Mouse (Mus musculus): ENCODE data around the gene Cbarp.

The Cbarp gene

DNA sequence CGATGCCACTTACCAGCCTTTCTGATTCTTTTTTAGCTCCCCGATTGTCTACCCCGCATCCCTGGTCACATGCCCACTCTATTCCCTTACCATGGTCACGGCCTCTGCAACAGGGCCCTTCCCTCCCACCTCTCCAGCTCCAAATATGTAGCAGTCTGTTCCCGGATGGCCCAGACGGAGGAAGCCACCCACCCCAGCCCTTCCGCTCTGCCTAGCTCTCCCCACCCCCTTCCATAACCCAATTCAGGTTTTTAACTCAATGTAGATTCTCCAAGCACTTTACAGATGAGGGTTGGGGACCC is 16.1 kb upstream of the Cbarp start:
- no peak for DNase-seq (ENCODE audit: low spot score in 2 of 2)

DNA sequence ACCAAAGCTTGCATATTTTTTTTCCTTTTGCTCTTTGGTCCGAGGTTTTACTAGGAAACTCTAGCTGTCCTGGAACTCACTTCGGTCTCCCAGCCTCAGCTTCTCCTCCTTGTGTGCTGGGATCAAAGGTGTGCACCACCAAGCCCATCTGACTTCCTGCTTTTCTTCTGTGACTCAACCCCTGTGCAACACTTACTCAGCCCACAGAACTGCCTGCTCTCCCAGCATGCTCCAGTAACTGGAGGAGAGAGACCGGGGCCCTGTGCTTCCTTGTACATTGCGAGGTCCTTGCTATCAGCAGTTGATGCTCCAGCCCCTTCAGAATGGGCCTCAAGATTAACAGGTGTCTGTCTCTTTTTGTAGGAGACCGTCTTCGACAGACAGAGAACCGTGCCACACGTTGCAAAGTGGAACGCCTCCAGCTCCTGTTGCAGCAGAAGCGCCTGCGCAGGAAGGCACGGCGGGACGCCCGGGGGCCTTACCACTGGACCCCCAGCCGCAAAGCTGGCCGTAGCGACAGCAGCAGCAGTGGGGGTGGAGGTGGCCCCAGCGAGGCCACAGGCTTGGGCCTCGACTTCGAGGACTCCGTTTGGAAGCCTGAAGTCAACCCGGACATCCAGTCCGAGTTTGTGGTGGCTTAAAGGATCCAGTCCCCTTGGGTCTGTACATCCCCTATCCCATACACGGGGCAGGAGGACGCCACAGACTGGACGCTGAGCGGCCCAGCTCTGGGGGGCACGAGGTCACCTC is 15.5 kb upstream of the Cbarp start:
- no peak for DNase-seq (ENCODE audit: low spot score in 2 of 2)

DNA sequence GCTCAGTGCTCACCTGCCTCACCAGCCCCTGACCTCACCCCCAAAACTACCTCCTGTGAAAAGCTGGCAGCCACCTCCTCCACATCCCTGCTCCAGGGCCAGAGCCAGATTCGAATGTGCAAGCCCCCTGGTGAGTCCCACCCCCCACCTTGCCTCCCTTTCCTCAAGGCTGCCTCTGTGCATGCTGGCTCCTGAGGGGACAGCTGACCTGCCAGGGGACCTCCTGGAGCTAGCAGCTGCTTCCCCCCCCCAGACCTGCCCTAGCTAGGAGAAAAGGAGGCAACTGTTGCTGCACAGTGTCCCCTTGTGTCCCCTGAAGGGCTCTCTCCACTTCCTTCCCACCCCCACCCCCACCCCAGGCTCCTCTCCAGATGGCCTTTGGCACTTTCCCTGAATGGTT is 14.6 kb upstream of the Cbarp start:
- no peak for DNase-seq (ENCODE audit: low spot score in 2 of 2)

DNA sequence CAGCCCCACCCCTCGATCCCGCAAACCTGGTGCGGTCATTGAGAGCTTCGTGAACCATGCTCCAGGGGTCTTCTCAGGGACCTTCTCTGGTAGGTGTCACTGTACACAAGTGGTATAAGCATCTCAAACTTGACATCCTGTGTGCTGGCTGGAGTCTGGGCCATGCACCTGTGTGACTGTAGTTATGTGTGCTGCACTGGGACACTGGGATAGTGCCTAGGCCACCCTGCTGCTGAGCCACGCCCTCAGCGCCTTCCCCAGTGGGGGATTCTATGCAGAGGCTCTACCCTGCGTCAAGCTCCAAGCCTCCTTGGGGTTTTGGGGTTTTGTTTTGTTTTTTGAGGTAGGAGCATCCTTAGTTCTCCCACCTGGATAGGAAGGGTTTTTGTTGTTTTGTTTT is 13.7 kb upstream of the Cbarp start:
- no peak for DNase-seq (ENCODE audit: low spot score in 2 of 2)

DNA sequence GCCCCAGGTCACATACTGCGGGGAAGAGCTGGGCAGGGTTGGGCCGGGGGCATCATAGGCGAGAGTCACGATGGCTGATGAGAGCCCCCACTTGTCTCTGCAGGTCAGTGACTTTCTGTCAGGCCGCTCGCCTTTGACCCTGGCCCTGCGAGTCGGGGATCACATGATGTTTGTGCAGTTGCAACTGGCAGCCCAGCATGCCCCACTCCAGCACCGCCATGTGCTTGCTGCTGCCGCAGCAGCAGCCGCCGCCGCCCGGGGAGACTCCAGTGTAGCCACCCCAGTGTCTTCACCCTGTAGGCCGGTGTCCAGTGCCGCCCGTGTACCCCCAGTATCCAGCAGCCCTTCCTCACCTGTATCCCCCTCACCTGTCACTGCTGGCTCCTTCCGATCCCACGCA is 13.1 kb upstream of the Cbarp start:
- DNase-seq (ENCODE audit: low spot score in 2 of 2), result no peak

DNA sequence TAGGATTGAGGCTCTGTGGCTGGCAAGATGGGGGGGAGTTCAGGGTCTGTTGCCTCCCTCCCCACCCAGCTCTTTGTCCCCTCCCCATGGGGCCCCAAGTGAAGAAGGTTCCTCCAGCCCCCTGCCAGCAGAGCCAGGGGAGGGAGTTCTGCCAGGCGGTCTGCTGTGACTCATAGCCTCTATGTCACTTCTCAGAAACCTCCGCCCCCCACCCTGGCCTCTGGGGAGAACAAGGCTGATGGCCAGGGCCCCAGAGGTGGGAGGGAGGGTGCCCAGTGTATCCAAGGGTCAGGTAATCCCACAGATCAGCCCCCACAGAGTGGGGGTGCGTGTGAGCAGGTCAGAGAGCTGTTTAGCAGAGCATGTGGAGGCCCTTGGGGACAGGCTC is 12.2 kb upstream of the Cbarp start:
- DNase-seq (ENCODE audit: low spot score in 2 of 2), result no peak

DNA sequence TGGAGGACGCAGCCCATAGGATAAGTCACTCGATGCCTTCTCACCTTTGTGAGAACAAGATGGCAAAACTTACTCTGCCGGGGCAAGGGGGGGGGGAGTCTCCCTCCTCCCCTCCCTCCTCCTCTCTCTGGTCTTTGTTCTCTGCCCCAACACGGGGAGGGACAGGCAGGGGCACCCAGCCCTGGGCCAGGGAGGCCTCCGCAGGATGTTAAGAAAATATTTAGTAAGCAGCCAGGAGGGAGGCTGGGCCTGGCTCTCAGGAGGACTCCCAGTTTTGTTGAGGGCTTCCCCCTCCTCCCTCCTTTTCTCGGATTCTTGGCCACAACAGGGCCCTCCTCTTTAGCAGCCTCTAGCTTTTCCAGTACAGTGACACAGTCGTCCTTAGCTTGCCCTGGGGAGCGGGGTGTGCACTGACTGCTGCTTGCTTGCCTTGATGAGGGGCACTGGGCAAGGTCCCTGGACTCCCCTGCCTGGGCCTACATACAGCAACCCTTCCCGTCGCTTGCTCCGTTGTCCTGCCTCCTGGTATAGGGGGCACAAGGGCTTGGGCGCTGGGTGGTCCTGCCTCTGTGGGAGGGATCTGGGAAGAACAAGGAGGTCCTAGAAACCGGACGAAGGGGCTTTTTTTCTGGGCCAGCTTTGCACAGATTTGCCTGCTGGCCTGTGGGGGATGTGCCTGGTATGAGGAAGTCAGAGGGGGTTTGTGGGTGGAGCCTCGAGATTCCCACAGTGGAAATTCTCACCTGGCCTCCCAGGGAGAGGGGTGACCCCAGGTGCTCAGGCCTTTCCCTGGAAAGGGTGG is 11.6 kb upstream of the Cbarp start:
- DNase-seq (ENCODE audit: low spot score in 2 of 2), result no peak

DNA sequence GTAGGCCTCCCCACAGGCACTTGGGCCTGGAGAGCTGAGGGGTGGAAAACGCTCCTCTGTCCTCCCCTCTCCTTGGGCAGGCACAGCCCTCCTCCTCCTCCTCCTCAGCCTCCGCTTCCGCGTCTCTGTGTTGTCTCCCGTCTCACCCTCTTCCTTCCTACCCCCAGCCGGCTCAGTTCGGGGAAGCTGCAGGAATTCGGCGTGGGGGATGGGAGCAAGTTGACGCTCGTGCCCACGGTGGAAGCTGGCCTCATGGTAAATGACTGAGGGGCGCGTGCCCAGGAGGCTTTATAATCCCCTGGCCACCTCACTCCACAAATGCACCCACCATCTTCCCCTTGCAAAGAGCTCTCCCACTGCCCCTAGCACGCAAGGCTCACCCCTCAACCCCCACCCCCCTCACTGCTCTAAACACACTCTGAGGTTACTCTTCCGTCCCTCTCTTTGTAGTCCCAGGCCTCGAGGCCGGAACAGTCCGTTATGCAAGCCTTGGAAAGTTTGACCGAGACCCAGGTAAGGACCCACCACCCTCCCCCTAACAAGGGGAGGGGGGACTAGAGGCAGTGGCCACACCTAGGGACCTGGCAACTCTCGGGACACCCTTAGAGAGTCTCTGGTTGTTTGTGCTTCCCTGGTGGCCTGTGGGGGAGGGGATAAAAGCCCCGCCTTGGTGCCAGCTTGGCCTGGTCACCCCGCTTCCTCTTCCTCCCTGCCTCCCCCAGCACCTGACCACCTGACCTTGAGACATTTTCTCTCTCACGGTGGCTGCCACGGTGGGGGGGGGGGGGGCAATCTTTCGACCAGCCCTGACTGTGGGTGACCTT is 10.8 kb upstream of the Cbarp start:
- DNase-seq (ENCODE audit: low spot score in 2 of 2), result no peak

DNA sequence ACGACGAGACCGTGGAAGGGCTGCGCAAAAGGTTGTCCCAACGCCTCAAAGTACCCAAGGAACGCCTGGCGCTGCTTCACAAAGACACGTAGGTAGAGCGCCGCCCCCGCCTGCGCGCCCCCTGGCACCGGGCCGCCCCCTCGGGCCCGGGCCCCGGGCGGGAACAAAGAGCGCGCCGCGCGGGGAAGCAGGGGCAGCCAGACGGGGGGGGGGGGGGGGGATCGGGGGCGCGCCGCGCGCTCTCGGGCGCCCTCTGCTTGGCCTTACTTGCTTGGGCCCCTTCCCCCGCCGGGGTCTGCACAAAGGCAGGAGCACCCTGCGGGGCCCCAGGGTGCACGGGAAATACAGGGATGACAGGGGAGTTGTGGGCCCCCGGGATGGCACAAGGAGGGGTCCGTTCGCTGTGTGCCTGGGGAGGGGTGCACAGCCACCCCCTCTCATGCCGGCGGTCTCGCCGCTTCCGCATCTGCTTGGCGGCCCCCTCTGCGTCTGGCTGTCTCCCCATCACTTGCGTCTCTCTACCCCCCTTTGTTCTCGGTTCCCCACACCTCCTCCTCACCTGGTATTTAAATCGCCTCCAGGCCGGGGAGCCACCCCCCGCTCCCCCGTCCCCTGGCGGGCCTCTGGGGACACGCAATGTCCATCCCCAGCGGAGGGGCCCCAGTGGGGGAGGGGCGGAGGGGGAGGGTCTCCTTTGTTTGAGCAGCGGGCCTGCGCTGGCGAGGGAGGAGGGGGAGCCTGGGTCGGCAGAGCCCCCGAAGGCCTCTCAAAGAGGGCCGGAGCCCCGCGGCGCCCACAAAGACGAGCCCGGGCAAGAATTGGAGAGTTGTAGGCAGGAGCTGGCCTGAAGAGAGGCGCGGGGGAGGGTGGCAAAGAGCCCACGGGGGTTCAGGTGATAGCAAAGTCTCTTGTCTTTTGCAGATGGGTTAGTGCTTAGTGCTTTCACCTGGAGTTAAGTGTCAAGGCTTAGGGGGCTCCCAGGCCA is 9.9 kb upstream of the Cbarp start:
- no peak for DNase-seq (ENCODE audit: low spot score in 2 of 2)

DNA sequence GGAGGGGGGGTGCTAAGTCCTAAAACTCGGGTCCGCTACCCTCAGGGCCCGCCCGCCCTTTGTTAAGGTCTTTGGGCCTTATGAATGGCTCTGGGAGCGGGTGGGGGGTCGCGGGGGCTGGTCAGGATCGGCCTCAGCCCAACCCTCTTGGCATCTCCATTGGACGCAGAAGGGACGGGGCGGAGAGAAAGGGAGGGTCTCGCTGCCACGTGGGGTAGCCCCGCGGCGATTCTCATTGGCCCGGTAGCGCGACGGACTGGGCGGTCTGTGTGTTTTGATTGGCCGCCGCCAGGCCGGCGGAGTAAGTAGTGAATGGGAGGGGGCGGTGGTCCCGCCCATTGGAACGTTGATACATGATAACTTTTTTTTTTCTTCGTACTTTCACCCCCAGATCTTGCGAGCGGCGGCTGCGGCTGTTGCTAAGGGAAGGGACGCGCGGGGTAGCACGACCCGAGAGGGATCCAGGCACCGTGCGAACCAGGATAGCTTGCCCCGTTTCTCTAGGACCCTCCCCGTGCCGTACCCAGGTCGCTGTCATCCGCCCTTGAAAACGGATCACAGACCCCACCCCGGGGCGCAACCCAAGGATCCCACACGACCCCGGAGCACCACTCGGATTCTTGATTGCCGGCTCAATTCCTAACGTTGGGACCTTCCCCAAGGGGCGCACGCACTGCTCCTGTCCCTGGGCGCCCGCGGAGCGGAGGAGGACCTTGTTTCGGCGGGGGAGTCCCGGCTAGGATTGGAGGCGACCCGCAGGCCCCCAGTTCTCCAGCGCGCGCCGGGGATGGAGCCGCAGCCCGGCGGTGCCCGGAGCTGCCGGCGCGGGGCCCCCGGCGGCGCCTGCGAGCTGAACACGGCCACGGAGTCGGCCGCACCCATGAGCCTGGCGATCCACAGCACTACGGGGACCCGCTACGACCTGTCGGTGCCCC is 8.9 kb upstream of the Cbarp start:
- peak; percentile 93 to 94 for DNase-seq (ENCODE audit: low spot score in 2 of 2)

DNA sequence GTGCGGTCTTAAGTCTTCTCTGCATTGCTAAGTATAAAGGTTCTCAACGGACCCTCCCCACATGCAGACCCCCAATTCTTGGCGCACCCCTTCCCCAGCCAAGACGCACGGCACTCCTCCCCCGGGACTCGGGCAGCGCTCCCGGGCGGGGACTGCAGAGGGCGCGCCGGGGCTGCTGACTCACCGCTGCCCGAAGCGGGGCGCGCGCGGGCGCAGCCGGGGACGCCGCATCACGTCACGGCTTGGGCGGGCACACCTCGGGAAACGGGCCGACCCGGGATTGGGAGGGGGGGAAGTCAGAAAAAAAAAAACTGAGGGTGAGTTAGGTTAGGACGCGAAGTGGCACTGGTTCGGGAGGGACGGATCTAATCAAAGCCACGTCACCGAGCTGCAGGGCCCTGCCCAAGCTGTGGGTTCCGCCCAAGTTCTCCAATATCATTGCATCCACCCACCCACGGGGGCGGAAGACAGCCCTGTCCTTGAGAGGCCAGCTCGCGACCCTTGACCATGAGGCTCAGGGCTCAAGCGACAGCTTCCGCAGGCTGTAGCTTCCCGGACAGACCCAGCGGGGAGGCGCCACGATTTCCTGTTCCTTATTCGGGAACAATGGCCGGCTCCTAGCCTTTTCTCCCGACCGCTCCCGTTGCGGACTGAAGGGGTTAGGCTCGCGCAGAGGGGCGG is 8.1 kb upstream of the Cbarp start:
- DNase-seq (ENCODE audit: low spot score in 2 of 2), result peak; percentile 81 to 91

DNA sequence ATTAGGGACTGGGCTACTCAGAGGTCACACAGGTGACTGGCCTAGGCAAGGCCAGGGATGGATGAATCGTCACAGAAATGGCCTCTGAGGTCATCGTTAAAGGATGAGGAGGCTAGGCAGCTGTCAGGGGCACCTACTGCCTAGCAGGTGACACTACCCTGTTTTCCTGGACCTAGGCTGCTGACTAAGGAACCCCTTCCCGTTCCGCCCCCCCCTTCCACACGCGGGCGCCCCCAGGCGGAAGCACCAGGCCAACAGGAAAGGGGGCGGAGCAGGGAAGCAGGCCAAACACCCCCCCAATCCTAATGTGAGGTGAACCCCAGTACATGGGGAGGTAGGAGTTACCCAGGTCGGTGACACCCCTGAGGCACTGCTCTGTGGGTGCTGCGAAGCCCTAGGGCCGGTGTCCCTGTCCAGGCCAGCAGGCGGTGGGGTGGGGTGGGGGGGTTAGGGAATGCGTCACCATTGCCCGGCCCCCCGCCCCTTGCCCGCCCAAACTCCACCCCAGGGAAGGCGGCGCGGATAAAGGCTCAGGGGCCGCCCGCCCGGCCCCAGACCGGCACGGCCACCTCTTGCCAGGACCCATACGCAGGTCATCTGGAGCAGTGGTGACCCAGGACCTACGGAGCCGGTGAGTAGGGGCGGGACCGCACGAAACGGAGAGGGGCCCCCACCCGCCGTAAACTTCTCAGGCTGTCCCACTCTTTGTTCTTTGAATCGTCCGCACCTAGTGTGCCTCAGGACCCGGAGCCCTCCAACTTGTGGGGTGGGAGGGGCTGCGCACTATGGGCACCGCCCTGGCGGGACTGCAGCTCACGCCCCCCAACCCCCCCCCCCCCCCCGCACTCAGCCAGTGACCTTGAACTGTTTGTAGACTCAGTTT is 7.3 kb upstream of the Cbarp start, which contains the start of gene Midn:
Gene Midn, plus strand, starts transcription at position 554 of the 883 bp plus-strand sequence.
- DNase-seq (ENCODE audit: low spot score in 2 of 2), result no peak

DNA sequence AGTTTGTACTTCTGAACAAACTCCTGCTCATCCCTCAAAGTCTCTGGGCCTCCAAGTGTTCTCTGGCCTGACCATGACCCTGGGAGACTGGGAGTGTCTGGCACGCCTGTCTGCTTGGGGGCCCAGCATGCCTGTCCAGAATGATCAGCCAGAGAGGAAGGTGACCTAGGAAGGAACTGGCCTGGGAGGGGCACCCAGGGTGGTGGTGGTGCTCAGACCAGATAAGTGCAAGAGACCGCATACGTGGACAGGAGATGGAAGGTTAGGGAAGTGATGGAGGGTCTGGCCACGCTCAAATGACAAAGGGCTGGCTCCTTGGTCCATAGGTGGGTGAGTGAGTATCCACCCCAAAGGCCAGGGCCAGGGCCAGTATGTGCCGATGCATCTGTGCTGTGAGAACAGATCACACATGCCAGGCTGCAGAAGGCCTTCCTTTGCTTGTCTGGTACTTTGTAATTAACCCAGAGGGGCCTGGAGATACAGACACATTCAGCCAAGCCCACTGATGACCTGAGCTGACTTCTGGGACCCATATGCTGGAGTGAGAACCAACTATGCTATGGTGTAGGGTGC is 6.6 kb upstream of the Cbarp start:
- no peak for DNase-seq (ENCODE audit: low spot score in 2 of 2)

DNA sequence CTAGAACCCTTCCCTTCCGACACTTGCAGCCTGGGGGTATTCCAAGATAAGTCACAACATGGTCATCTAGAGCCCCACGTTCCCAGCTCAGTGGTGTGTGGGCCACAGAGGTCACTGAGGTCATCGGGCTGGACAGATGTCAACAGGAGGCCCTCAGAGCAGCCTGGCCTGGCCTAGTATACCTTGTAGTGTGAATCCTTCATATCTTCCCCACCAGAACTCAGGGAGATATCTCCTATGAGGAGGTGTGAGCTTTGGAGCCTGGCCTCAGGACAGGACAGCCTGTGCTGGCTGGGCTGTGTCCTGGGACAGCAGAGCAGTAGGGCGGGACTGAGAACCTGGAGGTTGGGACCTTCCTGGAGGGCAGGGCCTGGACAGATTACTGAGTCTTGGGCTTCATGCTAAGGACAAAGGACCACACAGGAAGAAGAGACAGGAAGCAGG is 6.0 kb upstream of the Cbarp start:
- no peak for DNase-seq (ENCODE audit: low spot score in 2 of 2)

DNA sequence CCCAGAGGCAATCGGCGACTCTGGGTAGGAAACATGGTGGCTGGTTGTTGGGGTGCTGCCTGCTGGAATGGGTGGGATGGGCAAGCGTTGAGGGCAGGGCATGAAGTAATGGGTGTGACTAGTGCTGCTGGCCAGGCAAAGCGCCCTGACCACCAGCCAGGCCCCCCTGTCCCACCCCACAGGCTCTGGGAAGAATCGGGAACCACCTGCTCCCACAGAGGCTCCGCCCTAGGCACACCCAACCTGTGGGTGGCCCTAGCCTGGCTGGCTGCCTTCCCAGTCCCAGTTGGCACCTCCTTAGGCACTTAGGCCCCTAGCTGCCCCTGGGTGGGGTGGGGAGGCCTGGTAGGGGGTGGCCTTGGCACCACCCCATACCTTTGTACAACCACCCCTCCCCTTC is 5.3 kb upstream of the Cbarp start:
- DNase-seq (ENCODE audit: low spot score in 2 of 2), result no peak

DNA sequence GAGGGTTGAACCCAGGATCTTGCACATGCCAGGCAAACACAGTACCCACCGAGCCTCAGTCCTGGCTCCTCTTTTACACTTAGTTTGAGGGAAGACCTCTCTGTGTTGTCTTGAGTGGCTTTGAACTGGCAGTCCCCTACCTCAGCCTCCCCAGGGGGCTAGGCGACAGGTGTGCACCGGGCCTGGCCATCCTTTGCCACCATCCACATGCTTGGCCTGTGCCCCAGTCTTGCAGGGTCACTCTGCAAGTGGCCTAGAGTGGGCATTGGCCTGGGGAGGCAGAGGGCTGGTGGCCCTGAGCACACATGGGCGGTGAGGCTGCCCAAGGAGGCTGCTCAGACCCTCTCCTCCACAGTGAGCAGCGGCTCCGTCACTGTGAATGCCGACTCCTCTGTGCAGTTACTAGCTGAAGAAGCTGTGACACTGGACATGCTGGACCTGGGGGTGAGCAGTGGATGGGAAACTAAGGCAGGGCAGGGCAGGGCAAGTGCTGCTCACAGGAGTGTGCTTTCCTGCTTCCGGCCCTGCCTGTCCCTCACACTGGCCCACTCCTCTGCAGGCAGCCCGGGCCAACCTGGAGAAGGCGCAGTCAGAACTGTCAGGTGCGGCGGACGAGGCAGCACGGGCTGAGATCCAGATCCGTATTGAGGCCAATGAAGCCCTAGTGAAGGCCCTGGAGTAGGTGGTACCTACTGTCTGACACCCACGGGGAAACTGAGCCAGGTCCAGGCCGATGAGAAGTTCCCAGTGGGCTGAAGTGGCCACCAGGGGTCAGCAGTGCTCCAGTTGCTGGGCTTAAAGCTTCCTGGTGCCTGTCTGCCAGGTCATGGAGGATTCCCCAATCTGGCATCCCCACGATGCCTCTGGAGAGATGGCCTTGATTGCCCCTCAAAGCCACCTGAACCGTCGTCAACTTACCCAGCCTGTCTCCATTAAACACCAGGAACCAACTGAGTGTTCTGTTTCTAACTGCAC is 4.5 kb upstream of the Cbarp start:
- no peak for DNase-seq (ENCODE audit: low spot score in 2 of 2)

DNA sequence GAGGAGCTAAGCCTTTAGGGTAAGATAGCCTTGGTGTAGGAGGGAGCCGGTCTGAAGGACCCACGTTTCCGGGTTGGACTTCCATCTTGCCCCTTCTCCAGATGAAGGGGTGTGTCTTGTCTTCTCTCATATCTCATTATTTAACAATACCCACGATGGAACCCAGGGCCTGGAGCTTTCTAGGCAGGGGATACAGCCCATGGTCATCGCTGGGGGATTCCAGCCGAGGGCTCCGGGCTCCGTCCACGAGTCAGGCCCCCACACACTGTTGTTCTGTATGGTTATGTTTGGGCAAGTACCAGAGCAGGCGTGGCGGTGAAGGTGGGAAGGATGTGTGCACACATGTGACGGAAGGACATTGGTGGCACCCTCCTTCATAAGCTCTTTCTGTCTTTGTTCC is 3.5 kb upstream of the Cbarp start:
- DNase-seq (ENCODE audit: low spot score in 2 of 2), result no peak
